Mouse (Mus musculus): ENCODE results near the gene Olfr1164.

The Olfr1164 gene

DNA sequence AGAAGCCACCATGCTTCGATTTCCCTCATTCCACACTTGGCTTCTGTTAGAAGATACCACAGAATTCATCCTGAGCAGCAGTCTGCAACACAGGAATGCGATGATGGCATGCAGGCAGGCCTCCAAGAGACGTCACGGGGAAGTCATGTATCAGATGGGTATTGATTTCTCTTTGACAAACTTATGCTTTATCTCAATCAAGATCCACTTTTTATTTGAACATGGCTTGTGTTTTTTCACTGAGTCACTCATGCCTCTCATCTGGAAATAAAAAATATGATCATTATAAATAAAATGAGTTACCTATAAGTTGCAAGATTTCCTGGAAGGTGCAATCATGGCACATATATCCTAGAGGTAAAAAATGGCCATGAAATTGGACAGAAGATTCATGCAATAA lies at the start of gene Olfr1164:
Gene Olfr1164 (minus strand): TSS at position 101 of the 400 bp plus-strand sequence.
- DNase-seq: no peak

DNA sequence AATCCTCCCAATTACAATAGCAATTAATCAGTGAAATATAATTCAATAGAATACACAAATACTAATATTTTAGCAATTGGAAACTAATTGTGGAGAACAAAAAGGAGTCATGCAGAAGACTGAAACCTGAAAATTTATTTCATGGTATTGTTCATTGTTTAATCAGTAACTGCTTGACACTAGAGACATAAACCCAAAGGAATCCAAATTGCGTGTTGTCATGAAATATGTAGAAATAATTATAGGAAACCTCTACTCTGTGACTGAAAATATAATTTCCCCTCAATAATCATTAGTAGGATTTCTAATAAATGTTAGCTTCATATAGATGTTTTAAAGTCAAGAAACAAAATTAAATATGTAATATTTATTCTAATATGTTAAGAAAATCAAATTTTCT lies 34.4 kb upstream of the Olfr1164 start, which contains the start of gene Olfr1166:
Gene Olfr1166 (minus strand): TSS at position 101 of the 400 bp plus-strand sequence.
- DNase-seq: no peak

DNA sequence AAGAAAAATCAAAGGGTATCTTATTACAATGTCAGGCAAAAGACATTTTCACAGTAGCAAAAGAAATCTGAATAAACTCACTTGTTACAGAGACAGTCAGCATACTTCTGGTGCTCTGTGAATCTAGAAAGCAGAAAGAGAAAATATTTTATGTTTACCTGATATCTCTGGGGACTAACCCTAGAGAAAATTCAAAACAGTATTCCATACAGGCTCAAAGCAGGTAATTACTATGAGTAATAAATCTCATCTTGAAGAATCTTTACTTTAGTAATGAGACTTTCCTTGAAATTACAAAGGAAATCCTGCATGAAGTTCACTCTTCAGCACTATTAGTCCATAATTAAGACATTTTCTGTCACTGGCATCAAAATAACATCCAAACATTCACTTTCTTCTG lies 22.0 kb downstream of the Olfr1164 start, which contains the start of gene Olfr1163:
Gene Olfr1163 (minus strand): TSS at position 101 of the 400 bp plus-strand sequence.
- DNase-seq: no peak

DNA sequence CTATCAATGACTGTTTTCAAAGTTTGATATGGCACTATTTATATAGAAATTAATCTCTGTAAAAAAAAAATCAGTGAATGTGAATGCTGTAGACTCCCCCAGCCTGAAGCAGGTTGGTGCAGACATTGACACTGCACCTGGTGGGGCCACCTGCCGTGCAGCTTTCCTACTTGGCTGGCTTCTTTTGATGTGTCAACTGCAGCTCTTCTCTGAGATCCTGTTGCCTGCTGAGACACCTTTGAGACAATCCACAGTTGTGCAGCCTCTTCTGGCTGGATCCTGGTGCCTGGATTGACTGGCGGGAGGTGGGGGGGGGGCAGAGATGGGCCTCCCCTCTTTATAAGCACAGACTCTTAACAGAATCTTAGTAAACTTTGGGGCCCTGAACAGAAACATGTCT lies 30.2 kb downstream of the Olfr1164 start:
- no peak for DNase-seq

DNA sequence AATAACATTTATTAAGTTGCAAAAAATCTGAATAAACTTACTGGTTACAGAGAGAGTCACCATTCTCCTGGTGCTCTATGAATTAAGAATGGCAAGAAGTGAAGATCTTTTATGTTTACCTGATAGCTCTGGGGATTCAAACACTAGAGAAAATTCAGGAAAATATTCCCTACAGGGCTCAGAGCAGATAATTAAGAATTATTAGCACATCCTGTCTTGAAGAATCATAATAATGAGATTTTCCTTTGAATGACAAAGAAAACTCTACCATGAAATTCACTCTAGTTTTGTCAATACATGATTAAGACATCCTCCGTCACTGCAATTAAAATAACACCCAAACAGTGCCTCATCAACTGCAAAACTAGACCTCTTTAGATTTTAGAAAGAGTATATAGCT lies 42.7 kb downstream of the Olfr1164 start, which contains the start of gene Olfr1162:
Gene Olfr1162 (minus strand): TSS at position 101 of the 400 bp plus-strand sequence.
- no peak for DNase-seq

Measured in retina, postnatal 1 day (tissue).